Mouse (Mus musculus) hindbrain, embryonic 14.5 days (tissue): ENCODE measurements at regions not wholly inside any gene's neighbourhood (a gene's known extent, or its start where the extent isn't known, plus 50 kb on each side); places are given as distances from the start of the nearest gene placed in this dataset.

ENCODE experiments used
- ATAC-seq: fragments of 200-750 bp; cut with Nextera tagmentation; 2 replicates; pipeline ENCODE4 v1.8.0; 2017; ENCODE audit warnings: moderate number of reproducible peaks, mild to moderate bottlenecking, moderate TSS enrichment, moderate library complexity; ENCODE audit not compliant: low FRiP score
- DNase-seq: peaks from one replicate; pipeline ENCODE4 v3.0.0-alpha.2; 2015; ENCODE audit warnings: low spot score
- H3K27ac ChIP-seq: fragments of 300-500 bp; sonication (generic); 2 replicates; pipeline ENCODE4 v1.5.1; 2014; ENCODE audit warnings: mild to moderate bottlenecking, moderate library complexity
- H3K27me3 ChIP-seq: fragments of 300-500 bp; sonication (generic); 2 replicates; pipeline ENCODE4 v1.6.1; 2014; ENCODE audit warnings: mild to moderate bottlenecking, low read length, mixed read lengths; ENCODE audit not compliant: control insufficient read depth, insufficient read depth
- H3K36me3 ChIP-seq: fragments of 300-500 bp; sonication (generic); replicated peaks from 2 replicates; pipeline ENCODE4 v1.6.1; 2014; ENCODE audit not compliant: control insufficient read depth, insufficient read depth
- H3K4me1 ChIP-seq: fragments of 300-500 bp; sonication (generic); replicated peaks from 2 replicates; pipeline ENCODE4 v1.6.1; 2014; ENCODE audit warnings: antibody characterized with exemption, low read length, mixed read lengths; ENCODE audit not compliant: control insufficient read depth, insufficient read depth
- H3K4me2 ChIP-seq: fragments of 300-500 bp; sonication (generic); replicated peaks from 2 replicates; pipeline ENCODE4 v1.6.1; 2014; ENCODE audit warnings: mild to moderate bottlenecking, moderate library complexity
- H3K4me3 ChIP-seq: fragments of 300-500 bp; sonication (generic); replicated peaks from 2 replicates; pipeline ENCODE4 v1.5.1; 2014; ENCODE audit warnings: mild to moderate bottlenecking, low read length
- H3K9ac ChIP-seq: fragments of 300-500 bp; sonication (generic); 2 replicates; pipeline ENCODE4 v1.6.1; 2014
- H3K9me3 ChIP-seq: fragments of 300-500 bp; sonication (generic); 2 replicates; pipeline ENCODE4 v1.6.1; 2016; ENCODE audit warnings: low read length; ENCODE audit not compliant: control insufficient read depth
- WGBS: fragments of 180-500 bp; shearing (Covaris S2); extraction: QIAGEN DNeasy Blood & Tissue Kit; methylation state at CpG from one replicate; pipeline ENCODE4 v1.1.7; 2014; 5-methylcytosine and 5-hydroxymethylcytosine counted together

DNA sequence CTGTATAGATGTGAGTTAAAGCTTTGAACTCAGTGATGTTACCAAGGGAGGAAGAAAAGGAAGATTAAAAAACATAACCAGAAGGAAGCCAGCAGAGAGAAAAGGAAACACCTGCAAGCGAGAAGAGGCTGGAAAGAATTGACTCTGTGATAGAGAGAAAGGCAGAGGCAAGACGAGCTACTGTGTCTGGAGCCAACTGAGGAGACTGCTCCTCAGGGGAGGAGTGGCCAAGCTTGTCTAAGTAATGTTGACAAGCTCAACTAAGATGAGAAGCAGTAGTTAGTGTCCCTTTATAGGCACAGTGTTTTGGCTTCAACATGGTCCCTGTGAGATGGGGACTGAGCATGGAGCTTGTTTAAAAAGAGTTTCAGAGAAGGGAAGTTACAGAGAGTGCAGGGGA lies 493.0 kb upstream of the Gm10131 start:
- Histone ChIP-seq H3K9ac (no peak overlapping the region), H3K4me2 (no peak overlapping the region), H3K4me1 (no peaks in the 10 kb centered on the region), H3K27me3 (no peaks in the 10 kb centered on the region), H3K9me3 (no peaks in the 10 kb centered on the region), H3K27ac (no peak overlapping the region), H3K36me3 (no peaks in the 10 kb centered on the region), H3K4me3 (no peak overlapping the region)
- 72% methylated on average over 2 of the region's 2 CpGs for WGBS
- ATAC-seq = no peak
- DNase-seq = no peak

- no peak for ATAC-seq
These were observed 490.0 kb upstream of the Gm10131 start for GRCm38 (mm10) chr8:34601426-34601953.

GRCm38 (mm10) chr8:34600880-34601279 lies 489.3 kb upstream of the Gm10131 start:
- DNase-seq (peak; percentile 30), ATAC-seq (no peak)
- Histone ChIP-seq H3K4me1 (no peaks in the 10 kb centered on the region), H3K36me3 (no peaks in the 10 kb centered on the region), H3K9me3 (no peaks in the 10 kb centered on the region), H3K27ac (no peak overlapping the region), H3K4me2 (no peak overlapping the region), H3K9ac (no peak overlapping the region), H3K27me3 (no peaks in the 10 kb centered on the region), H3K4me3 (no peak overlapping the region)
- 64% methylated on average over 5 of the region's 5 CpGs for WGBS

More at GRCm38 (mm10) chr8:34601426-34601953, 490.0 kb upstream of the Gm10131 start:
- no peak overlapping the region for H3K4me3 ChIP-seq
- H3K9ac ChIP-seq = no peak overlapping the region
- WGBS = 74% methylated on average over 3 of the region's 3 CpGs
- DNase-seq = no peak
- H3K9me3 ChIP-seq = no peaks in the 10 kb centered on the region
- no peaks in the 10 kb centered on the region for H3K36me3 ChIP-seq
- no peak overlapping the region for H3K4me2 ChIP-seq
- no peak overlapping the region for H3K27ac ChIP-seq
- no peaks in the 10 kb centered on the region for H3K4me1 ChIP-seq
- no peaks in the 10 kb centered on the region for H3K27me3 ChIP-seq

DNA sequence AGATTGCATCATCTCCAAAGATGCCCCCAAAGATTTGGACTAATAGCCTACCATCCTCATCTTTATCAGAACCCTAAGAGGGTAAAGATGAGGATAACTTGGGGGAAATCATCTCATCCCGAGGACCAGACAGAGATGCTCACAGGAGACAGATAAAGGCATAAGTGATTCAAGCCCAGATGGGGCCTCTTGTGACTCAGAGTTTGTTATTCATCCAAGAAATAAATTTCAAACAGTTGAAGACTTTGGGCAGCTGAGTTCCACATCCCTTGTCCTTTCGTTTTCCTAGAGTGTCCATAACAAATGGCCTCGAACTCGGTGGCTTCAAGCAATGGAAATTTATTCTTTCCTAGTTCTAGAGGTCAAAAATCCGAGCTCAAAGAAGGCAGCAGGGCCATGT lies 485.1 kb upstream of the Gm10131 start:
- H3K4me1 ChIP-seq = no peaks in the 10 kb centered on the region
- H3K4me2 ChIP-seq = no peak overlapping the region
- no peak overlapping the region for H3K4me3 ChIP-seq
- ATAC-seq (no peak), DNase-seq (no peak)
- H3K9ac ChIP-seq = no peak overlapping the region
- WGBS = 75% methylated on average over 5 of the region's 5 CpGs
- no peaks in the 10 kb centered on the region for H3K9me3 ChIP-seq
- no peaks in the 10 kb centered on the region for H3K36me3 ChIP-seq
- H3K27ac ChIP-seq = no peak overlapping the region
- no peaks in the 10 kb centered on the region for H3K27me3 ChIP-seq

- 92% methylated on average over 8 of the region's 8 CpGs for WGBS
- no peak overlapping the region for H3K4me3 ChIP-seq
- no peak for ATAC-seq
- no peak overlapping the region for H3K4me2 ChIP-seq
- H3K27me3 ChIP-seq = no peaks in the 10 kb centered on the region
- H3K4me1 ChIP-seq = no peaks in the 10 kb centered on the region
- H3K36me3 ChIP-seq = no peaks in the 10 kb centered on the region
- H3K9ac ChIP-seq = no peak overlapping the region
- no peaks in the 10 kb centered on the region for H3K9me3 ChIP-seq
- no peak overlapping the region for H3K27ac ChIP-seq
- DNase-seq = no peak
These were observed 479.6 kb upstream of the Gm10131 start for GRCm38 (mm10) chr8:34590976-34591749.

DNA sequence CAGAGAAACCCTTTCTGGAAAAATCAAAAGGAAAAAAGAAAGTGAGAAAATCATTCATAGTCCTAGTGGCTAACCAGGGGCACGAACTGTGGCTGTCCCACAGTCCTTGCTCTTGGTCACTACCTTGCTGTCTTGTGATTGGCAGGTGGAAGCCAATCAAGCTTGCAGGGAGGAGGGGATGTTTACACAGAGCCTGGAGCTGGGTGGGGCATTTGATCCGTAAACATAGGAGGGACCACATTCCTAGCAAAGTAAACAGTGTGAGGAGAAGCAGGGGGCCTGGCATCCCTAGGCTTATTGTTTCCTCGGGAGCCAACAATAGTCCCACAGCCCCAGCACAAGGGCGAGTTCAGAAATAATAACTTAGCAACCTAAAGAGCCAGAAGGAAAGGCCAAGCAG lies 466.5 kb upstream of the Gm10131 start:
- Histone ChIP-seq H3K36me3 (no peaks in the 10 kb centered on the region), H3K9ac (no peak overlapping the region), H3K27me3 (no peaks in the 10 kb centered on the region), H3K9me3 (no peaks in the 10 kb centered on the region), H3K4me2 (no peak overlapping the region), H3K27ac (no peak overlapping the region), H3K4me3 (no peak overlapping the region), H3K4me1 (no peaks in the 10 kb centered on the region)
- ATAC-seq = no peak
- WGBS = 14% methylated on average over 4 of the region's 4 CpGs
- no peak for DNase-seq

DNA sequence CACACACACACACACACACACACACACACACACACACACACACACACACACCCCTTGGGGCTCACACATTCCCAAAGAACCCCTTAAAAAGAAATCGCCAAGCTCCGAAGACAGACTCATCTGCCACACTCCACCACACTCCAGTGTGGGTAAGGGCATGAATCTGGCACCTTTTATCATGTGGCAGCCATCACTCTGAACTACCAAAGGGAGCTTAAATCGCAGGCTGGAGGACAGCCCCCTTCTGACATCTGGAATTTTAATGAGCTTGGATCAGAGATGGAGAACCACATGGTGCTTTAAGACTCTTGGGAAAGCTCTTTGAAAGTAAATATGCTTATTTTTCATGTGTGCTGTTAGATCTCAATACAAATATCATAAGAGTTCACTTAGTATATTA lies 462.5 kb upstream of the Gm10131 start:
- no peaks in the 10 kb centered on the region for H3K4me1 ChIP-seq
- no peak overlapping the region for H3K4me2 ChIP-seq
- no peaks in the 10 kb centered on the region for H3K36me3 ChIP-seq
- H3K27me3 ChIP-seq = no peaks in the 10 kb centered on the region
- no peak for DNase-seq
- 66% methylated on average over 3 of the region's 3 CpGs for WGBS
- H3K4me3 ChIP-seq = no peak overlapping the region
- no peaks in the 10 kb centered on the region for H3K9me3 ChIP-seq
- H3K27ac ChIP-seq = no peak overlapping the region
- no peak for ATAC-seq
- no peak overlapping the region for H3K9ac ChIP-seq

GRCm38 (mm10) chr8:34573007-34573881 lies 461.7 kb upstream of the Gm10131 start:
- WGBS = 59% methylated on average over 9 of the region's 9 CpGs

GRCm38 (mm10) chr8:34571736-34572135 lies 460.2 kb upstream of the Gm10131 start:
- Histone ChIP-seq H3K9ac (no peak overlapping the region), H3K36me3 (no peaks in the 10 kb centered on the region), H3K4me2 (no peak overlapping the region), H3K27me3 (no peaks in the 10 kb centered on the region), H3K9me3 (no peaks in the 10 kb centered on the region), H3K4me3 (no peak overlapping the region), H3K27ac (no peak overlapping the region), H3K4me1 (no peaks in the 10 kb centered on the region)
- ATAC-seq (no peak), DNase-seq (no peak)
- 95% methylated on average over 1 of the region's 1 CpGs for WGBS

More at GRCm38 (mm10) chr8:34573007-34573881, 461.7 kb upstream of the Gm10131 start:
- H3K36me3 ChIP-seq = no peaks in the 10 kb centered on the region
- H3K4me1 ChIP-seq = no peaks in the 10 kb centered on the region
- H3K4me2 ChIP-seq = no peak overlapping the region
- H3K9me3 ChIP-seq = no peaks in the 10 kb centered on the region
- no peak overlapping the region for H3K9ac ChIP-seq
- H3K27ac ChIP-seq = no peak overlapping the region
- DNase-seq (no peak), ATAC-seq (no peak)
- no peak overlapping the region for H3K4me3 ChIP-seq
- H3K27me3 ChIP-seq = no peaks in the 10 kb centered on the region
